Comparison of ENCODE assay signal across 10 mouse cellular contexts in the genomic region with DNA sequence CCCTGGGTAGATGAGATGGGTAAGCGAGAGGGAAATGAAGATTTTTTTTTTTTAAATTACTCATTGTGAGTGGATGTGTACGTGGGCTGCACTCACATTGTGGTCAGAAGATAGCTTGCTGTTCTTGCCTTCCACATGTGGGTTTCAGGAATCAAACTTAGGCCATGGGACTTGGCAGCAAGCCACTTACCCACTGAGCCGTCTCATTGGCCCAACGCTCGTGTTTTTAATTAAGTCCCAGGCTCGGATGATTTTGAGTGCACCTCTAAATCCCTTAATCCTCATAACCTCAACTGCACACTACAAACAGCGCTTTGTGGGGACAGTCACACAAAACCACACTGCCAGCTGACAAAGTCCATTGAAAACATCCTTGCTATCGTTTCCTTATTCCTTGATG.
"Had no signal": no experiment of that assay in that cellular context is flagged by ENCODE, and none has a peak within 500 bp of the region (broad histone marks: within the 10 kb centered on the region; RNA-seq: fewer than 3 reads in every experiment).

No protein-coding gene starts in this region.

- H3K9me3 ChIP-seq: limb, embryonic 12.5 days; midbrain, embryonic 13.5 days had no signal

- H3K4me2 ChIP-seq: limb, embryonic 12.5 days; midbrain, embryonic 13.5 days had no signal

- H3K4me3 ChIP-seq: limb, embryonic 12.5 days; midbrain, embryonic 13.5 days had no signal

- H3K27ac ChIP-seq: kidney, postnatal 0 days; limb, embryonic 12.5 days; liver, embryonic 14.5 days; midbrain, embryonic 13.5 days had no signal

- H3K27me3 ChIP-seq: limb, embryonic 12.5 days had no signal

- DNase-seq: layer of hippocampus, adult 9-11 months; layer of hippocampus, postnatal 36 days; lung, adult 18-20 months; thymus, adult 18-20 months; thymus, postnatal 14 days had no signal

- ATAC-seq: inflammation-experienced regulatory T-cells, adult 6 months; midbrain, embryonic 13.5 days had no signal

- H3K36me3 ChIP-seq: limb, embryonic 12.5 days; midbrain, embryonic 13.5 days had no signal

- H3K9ac ChIP-seq: limb, embryonic 12.5 days; liver, embryonic 14.5 days; midbrain, embryonic 13.5 days had no signal

- H3K4me1 ChIP-seq: limb, embryonic 12.5 days; midbrain, embryonic 13.5 days had no signal
